Mouse (Mus musculus) urinary bladder, postnatal 10 days (tissue): Measurements from ENCODE around the gene Gm49354.
A peak's percentile ranks its signal among the peaks of the same experiment; 100 is the strongest.
"Not testable (repeated sequence)": the region's sequence is repeated elsewhere in the genome, so short reads cannot be mapped to it uniquely, and the experiment has no call there.

ENCODE experiments used
- DNase-seq: peaks from one replicate; pipeline ENCODE4 v3.0.0; 2022; ENCODE audit warnings: low spot score

The Gm49354 gene

DNA sequence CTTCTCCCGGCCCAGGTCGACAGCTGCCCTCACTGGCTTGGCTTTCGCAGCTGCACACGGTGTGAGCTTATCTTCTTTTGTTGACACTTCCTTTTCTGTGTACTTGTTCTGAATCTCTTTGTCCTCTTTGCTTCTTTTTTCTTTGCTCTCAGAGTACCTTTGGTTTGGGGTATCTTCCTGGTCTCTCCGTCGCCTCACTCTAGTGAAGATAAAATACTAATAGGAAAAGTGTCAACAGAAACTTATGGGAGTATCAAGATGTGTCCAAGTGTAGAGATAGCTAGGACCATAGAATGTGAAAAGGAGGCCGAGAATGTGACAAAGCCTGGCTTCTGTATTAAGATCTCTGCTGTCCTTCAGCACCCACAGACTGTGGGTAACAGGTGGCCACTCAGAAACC is at the start of gene Gm49354:
Gene Gm49354, minus strand, starts transcription at position 101 of the 400 bp plus-strand sequence.
- DNase-seq, result no peak

DNA sequence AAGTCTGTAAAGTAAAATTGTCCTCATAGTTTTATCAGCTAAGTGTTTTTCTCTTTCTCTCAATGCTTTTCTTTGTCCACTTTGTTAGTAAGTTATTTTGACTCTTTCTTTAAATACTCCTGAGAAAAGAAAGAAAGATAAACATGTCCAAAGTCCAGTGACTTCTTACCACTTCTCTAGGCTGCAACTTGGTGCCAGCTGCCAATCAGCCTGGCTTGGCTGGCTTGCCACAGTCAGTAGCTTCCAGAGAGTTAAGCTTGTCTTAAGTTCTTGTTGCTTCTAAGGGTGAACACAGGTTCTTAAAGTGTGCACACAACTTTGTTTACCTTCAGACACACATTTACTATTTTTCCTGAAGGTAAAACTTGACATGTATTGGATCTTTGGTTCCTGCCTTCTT is 43.9 kb upstream of the Gm49354 start:
- DNase-seq, result no peak

DNA sequence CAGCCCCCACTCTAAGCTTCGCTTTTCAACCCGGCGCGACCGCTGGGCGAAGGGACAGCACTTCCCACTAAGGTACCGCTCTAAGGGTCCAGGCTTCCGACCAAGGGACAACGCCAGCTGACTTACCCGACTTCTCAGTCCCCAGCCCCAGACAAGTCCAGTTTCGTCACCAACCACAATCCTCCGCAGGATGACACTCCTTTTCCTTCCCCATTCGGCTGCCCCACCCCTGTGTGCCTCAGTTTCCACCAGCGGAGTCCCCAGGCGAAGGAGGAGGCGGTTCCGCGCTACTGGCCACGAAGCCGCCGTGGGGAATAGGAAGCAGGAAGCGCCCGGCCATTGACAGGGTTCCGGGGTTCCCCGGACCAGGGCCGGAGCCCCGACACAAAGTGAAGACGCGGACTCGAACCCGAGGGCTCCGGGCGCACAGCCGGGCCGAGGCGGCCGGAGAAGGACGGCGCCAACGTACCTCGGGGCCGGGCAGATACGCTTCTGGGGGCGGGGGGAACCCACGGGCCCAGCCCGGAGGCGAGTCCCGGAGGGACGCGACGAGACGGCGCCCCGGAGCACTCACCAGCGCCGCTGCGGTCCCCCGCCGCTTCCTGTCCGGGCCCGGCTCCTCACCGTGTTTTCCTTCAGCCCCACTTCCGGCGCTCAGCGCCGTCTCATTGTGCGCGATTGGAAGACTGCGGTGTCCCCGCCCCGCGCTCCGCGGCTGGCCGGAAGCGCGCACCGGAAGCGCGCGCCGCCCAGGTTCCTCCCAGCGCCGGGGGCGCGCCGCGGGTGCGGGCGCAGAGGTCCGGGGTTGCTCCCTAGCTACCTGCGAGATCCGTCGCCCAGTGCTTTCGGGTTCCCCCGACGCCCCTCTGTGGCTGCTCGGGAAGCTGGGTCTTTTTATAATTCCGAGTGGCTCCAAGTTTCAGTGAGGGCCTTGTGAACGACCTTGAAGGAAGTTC is 40.7 kb upstream of the Gm49354 start, which contains the start of gene Tut7:
Gene Tut7, minus strand, starts transcription at position 641 of the 956 bp plus-strand sequence.
- DNase-seq, result peak; percentile 76

DNA sequence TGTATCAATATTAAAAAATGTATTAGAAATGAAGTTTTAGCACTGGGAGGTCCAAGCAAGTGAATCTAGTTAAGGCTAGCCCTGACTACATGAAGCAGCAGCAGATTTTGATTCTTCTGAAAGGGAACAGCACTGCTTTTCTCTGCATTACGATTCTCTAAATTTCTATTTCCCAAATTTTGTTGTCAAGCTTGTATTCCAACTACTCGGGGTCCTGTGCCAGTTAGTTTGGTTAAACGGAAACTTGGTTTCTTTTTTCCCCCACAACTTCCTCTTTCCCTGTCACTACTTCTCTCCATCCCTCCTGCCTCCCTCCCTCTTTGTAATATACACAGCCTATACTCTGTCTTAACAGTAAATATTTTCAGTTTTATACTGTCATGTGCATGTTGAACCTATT is 38.8 kb upstream of the Gm49354 start:
- DNase-seq, result no peak

DNA sequence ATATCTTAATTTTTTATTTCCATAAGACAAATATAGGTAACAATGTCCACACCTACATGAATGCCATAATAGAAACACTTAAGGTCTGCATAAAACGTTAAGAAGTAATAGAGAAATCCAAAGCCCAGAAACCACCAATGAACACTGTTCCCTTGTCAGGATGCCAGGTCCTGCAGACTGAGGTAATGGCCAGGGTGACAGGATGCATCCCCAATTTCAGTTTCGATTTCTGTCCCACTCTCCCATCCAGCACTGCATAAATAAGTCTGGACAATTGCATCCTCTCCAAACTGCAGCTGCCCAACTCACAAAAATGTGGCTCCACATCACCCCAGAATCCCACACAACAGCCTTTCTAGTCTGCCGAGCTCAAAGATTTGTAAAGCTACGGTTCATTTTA is 38.1 kb upstream of the Gm49354 start:
- no peak for DNase-seq

DNA sequence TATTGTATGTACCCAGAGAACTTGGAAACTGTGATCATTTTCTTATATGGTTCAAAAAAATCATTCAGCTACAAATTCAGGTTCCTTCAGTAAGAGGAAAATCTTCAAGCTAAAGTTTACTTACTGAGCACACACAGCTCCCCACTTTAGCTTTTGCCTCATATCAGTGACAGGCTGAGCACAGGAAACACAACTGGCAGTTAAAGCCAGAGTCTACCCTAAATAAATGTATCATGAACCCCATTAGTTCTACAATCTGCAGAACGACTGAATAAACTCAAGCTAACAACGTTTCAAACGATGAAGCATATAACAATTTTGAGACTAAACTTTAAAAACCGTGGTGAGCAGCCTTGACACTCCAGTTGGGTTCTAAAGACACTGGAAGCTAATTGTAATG is 35.3 kb upstream of the Gm49354 start:
- DNase-seq, result no peak

DNA sequence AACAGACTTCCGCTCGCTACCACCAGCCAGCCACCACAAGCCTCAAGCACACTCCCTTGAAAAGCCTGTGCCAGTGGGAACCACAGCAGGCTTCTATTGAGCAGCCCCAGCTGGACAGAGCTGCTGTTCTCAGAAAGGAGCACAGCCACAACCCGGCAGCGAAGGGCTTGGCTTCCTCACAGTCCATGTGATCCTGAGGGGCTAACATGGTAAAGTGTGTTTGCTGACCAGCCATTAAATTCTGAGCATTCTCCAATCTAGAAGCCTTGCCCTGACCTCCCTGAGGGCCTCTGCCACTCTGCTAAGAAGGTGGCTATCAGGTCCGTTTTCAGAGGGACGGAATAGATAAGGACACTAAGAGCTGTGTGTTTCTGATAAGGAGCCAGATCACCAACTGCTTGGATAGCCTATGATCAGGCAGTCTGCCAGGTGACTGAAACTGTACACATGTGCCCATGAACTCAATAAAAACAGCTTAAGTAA is 32.1 kb upstream of the Gm49354 start:
- no peak for DNase-seq

DNA sequence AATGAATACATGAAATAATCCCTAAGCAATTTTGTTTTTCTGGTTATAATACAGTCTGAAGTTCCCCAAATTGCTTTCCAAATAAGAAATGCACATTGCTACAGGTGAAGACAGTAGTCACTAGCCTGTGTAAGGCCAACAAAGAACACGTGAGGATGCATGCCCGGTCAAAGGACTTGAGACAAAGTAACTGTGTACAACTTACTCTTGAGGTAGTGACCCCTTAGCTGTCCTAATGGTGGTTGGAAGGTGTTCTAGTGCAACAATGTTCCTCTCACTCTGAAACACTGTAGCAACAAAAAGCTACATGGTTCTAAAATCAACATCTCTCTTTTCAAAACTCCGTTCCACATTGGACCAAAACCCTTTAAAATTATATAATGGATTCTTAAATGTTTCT is 29.5 kb upstream of the Gm49354 start:
- DNase-seq, result no peak

DNA sequence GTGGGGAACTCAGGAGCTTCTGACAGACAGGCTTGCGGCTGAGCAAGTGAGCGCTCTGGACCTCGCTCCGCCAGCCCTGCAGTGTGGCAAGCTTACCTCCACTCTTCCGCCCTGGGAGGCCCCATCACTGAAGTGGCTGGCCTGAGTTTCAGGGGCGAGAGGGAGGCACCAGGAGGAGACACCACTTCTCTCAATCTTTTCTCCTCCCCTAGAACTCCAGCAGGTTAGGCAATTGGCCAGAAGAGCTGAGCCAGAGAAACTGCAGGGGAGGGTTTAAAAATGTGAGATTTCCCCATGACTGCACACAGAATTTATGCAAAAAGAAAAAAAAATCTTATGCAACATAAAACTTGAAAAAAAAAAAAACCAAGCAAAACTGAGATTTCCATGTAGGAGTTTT is 19.0 kb upstream of the Gm49354 start:
- no peak for DNase-seq

DNA sequence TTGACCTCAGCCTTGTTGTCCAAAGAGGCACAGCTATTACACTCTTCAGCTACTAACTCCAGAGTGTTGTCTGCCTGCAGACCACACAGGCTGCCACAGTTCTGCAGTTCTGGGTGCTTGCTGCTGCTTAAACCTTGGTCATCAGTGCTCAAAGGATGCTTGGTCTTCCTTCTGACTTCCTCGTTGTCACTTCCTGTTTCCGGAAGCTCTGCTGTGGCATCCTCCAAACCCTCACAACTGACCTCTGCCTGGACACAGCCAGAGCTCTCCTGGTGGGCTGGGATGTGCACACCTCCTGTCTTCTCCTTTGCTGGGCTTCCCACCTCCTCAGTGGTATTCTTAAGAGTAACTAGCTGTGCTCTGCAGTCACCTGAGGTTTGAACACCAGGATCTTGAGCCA is 18.0 kb upstream of the Gm49354 start:
- DNase-seq, result no peak

DNA sequence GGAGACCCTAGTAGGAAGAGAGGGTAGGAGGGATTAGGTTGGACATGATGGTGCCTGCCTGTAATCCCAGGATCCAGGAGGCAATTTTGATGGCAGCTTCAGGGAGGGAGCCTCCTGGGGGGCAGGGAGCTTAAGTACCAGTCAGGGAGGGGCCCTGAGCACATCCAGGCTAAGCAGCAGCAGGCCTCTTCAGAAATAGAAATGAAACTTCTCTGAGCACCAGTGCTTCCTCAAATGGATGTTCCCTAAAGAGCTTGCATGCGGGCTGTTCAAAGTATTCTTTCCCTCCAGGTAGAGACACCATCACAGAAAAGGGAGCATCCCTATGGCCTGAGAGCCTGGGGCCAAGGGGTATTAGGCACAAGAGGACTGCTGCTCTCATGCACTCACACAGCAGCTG is 16.3 kb upstream of the Gm49354 start:
- no peak for DNase-seq

DNA sequence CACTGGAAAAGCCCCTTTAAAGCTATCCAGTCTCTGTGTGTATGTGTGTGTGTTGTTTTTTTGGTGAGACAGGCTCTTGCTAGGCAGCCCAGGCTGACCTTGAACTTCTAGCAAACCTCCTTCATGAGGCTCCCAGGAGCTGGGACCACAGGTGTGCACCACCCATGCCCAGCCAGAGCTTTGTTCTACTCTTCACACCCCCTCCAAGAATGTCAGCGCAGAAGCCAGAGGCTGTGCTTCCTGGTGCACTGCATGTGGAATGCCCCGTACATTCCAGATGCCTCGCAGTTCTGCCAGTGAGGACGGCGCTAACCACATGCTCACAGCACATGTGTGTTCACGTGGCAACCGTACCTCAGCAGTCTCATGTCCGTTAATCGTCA is 14.4 kb upstream of the Gm49354 start:
- DNase-seq, result no peak

DNA sequence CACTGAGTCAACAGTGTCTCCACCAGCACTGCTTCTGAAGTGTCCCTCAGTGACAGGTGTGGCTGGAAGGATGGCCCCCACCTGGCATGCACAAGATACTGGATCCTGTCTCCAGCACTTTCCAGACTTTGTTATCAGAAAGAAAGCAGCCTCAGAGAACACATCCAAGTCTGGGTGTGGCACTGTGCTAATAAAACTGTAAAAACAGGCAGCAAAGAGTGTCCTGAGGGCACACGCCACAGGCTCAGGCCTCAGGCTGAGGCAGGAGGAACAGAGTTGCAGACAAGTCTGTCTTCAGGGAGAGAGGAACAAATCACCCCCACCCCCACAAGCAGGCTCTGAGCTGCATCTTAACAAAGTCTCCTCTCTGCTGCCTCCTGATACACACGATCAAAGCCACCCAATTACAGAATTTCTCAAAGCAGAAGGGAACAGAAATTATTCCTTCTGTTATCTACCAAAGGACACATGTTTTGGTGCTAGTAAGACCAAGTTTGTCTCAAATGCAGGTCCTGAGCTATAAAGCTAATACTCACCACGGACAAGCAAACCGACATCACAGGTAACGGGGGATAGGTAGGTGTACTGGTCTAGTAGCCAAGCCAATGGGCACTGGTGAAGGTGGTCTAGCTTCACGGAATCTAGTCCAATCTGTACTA is 13.9 kb upstream of the Gm49354 start:
- no peak for DNase-seq

DNA sequence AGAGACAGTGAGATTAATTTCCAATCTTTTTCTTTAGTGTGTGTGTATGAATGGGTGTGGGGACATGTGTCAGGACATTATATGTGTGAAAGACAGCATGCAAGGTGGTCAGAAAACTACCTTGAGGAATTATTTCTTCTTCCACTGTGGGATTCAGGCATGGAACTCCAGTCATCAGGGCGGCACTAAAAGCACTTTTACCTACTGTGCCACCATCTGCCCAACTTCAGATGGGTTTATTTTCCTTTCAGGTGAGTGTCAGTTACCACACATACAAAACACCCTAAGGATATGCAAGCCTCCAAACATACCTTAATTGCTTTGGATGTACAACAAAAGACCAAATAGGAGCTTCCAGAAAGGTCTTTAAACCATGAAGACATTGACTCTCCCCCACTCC is 12.7 kb upstream of the Gm49354 start:
- DNase-seq, result no peak

DNA sequence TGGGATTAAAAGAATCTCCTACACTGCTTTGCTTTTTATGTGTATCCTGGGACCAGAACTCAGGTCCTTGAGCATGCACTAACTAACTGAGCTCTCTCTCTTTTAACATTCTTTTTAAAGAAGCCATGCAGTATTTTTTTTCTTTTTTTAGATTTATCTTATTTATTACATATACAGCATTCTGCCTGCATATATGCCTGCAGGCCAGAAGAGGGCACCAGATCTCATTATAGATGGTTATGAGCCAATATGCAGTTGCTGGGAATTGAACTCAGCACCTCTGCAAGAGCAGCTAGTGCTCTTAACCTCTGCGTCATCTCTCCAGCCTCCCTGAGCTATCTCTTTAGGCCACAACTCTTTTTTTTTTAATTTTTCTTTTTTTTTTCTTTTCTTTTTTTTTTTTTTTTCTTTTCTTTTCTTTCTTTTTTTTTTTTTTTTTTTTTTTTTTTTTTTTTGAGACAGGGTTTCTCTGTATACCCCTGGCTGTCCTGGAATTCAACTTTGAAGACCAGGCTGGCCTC is 2.2 kb downstream of the Gm49354 start:
- not testable (repeated sequence) for DNase-seq

DNA sequence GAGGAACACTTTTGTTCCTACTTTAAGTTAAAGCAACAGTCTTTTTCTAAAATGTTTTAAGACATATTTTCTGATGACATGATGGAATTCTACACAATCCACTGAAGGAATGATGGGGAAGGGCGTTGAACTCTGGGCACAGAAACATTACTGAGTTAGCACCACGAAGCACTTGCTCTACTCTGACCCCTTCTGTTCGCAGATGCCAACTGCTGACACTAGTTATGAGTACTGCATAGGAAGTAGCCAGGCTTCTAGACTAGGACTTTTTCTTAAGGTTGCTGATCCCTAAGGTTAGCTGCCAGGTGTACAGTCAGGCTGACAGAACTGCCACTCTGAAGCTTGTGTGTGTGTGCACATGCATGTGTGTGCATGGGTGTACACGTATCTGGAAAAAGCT is 2.8 kb downstream of the Gm49354 start:
- DNase-seq, result no peak

DNA sequence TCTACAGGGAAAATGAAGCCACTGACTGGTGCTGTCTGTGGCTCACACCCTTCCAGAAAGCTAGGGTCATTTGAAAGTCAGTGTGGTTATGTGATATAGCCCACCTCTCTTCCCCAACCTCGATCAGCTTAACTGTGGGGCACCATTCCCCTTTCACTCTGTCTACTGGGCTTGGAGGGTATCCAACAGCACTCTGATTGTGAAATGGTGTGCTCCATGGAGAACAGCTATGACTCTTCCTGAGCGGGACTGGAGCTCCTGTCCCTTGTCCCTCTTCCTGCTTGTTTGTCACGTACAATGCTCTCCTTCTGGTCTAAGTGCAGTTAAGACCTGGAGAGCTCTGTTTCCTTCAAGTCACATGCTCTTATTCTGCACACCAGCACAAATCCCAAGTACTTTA is 6.9 kb downstream of the Gm49354 start:
- DNase-seq, result no peak

DNA sequence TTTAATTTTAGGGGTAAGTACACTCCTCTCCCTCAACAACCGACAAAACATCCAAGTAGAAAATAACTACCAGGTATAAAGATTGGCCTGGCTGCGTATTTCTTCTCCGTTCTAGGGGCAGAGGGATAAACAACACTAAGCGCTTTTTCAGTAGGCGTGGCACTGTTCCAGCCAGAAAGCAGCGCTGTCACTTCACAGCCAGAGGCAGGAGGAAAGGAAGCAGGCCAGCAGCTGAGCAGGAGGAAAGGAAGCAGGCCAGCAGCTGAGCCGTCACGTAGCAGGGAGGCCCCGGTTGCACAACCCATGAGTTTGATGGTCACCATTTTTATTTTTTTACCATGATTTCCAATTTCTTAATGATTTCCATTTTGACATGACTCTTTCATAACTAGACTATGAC is 10.8 kb downstream of the Gm49354 start:
- peak; percentile 26 for DNase-seq

DNA sequence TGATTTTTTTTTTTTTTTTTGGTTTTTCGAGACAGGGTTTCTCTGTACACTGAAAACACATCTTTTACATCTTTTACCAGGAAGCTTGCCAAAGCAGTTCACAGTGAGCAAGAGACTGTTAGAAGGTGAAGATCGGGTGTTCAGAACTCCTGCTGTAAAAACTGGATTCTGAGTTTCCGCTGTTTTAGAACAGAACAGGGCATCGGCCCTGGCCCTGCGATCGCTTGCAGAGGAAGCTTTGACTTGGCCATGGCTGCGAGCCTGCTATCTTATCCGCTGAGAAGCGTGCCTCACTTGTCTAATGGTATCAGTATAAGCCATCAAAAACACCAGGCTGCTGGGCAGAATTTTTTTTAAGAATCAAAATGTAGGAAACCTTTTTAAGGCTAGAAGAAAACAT is 11.2 kb downstream of the Gm49354 start:
- no peak for DNase-seq

DNA sequence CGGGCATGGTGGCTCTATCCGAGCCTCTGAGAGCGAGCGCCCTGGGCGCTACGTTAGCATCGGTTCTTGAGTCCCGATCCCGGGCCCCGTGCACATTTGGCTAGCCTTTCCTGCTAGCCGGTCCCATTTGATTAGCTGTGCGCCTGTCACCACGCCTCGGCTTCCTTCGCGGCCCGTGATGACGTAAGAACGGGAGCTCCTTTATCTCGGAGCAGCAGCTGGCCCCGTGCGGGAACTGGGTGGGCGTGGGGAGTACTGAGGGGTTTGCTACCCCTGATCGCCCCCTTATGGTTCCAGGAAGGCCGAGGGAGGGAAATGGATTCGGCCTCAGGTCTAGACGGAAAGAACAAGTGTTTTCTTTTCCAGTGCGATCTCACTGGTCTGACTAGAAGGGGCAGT is 11.9 kb downstream of the Gm49354 start:
- peak; percentile 37 for DNase-seq

DNA sequence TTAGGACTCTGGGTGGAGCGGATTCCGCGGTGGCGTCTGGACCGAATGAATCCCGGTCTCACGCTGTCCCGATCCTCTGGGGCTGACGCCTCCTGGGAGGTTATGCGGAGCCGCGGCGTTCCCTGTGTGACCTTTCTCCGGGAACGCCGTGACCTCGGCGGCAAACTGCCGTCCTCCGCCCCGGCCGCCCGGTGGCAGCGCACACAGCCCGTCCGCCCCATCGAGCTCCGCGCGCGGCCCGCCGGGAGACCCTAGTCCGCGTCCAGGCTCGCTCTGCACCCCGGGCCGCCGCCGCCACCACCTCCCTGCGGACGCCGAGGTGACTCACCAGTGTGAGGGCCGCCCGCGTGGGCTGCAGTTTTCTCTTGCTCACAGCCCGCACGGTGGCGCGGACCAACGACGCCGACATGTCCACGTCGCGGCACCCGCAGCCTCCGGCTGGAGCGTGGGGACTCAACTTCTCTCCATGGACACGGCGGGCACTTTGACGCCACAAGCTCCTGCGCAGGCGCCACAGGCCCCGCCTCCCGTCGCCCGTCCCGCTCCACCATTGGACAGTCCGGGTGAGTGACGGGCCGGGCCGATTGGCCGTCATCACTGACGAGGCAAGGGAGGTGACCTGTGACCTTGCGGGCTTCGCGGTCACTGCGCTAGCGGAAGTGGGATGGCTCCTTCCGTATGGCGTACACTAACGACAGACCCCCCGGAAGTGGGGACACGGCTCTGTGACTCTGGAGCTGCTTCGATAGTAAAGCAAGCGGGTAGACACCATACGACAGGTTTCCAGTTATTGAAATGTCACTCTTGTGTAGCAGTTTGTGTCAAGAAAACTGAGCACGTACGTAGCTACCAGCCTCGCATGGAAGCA is 12.5 kb downstream of the Gm49354 start, which contains the start of gene Isca1:
Gene Isca1, minus strand, starts transcription at position 515 of the 868 bp plus-strand sequence.
- DNase-seq, result peak; percentile 98

DNA sequence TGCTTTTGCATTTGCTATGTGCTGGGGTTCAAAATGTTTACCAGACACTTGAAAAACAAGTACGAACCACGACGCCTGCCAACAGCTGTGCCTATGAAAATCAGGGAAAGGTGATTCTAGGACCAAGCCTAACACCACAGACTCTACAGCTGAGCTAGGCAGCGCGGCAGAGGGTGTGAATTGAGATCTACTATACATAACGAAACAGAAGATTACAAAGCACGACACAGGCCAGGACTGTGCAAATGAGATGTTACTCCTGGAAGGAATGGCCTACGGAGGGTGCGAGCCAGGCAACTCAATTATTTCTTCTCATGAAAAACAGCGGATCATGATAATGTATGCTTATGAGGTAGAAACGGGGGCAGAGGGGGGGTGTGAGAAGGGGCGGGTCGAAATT is 13.5 kb downstream of the Gm49354 start:
- no peak for DNase-seq
